24 mouse cellular contexts compared by ENCODE assay signal in genomic region chr15:37124951-37125350, GRCm38 (mm10).
DNase-seq lines count a peak whose midpoint lies in the region; ATAC-seq and TF ChIP-seq lines count a peak whose summit lies in the region.
"Had no signal": no experiment of that assay in that cellular context is flagged by ENCODE, and none has a peak within 500 bp of the region (broad histone marks: within the 10 kb centered on the region; RNA-seq: fewer than 3 reads in every experiment).

No protein-coding gene starts in this region.

- H3K9ac ChIP-seq in midbrain, embryonic 11.5 days (ENCODE audit: low read length): no peak overlapping the region
- no peak overlapping the region for H3K9ac ChIP-seq in midbrain, embryonic 13.5 days (replicated peaks)
- H3K9ac ChIP-seq: embryonic facial prominence, embryonic 13.5 days; forebrain, embryonic 12.5 days; forebrain, embryonic 15.5 days; heart, embryonic 13.5 days; hindbrain, embryonic 14.5 days had no signal

- no peak overlapping the region for H3K4me3 ChIP-seq in layer of hippocampus, adult 2 months
- H3K4me3 ChIP-seq in midbrain, embryonic 11.5 days (ENCODE audit: low read depth, low read length): no peak overlapping the region
- H3K4me3 ChIP-seq in midbrain, embryonic 13.5 days (replicated peaks): no peak overlapping the region
- H3K4me3 ChIP-seq: embryonic facial prominence, embryonic 10.5 days; embryonic facial prominence, embryonic 13.5 days; erythroblast, embryonic 14.5 days; forebrain, embryonic 12.5 days; forebrain, embryonic 15.5 days; gastrocnemius, adult 2 months; heart, adult 2 months; heart, embryonic 10.5 days; heart, embryonic 13.5 days had no signal

- no peaks in the 10 kb centered on the region for H3K4me1 ChIP-seq in midbrain, embryonic 11.5 days (ENCODE audit: control insufficient read depth, insufficient read depth, low read length)
- no peaks in the 10 kb centered on the region for H3K4me1 ChIP-seq in midbrain, embryonic 13.5 days (replicated peaks)
- H3K4me1 ChIP-seq: embryonic facial prominence, embryonic 10.5 days; forebrain, embryonic 12.5 days; forebrain, embryonic 15.5 days; heart, embryonic 10.5 days; heart, embryonic 13.5 days had no signal

- TF ChIP-seq CTCF in layer of hippocampus, adult 2 months (conservative IDR thresholded peaks at IDR 0.05): no peak

- H3K4me2 ChIP-seq in midbrain, embryonic 11.5 days: no peak overlapping the region
- H3K4me2 ChIP-seq in midbrain, embryonic 13.5 days (replicated peaks): no peak overlapping the region
- H3K4me2 ChIP-seq: embryonic facial prominence, embryonic 13.5 days; forebrain, embryonic 12.5 days; forebrain, embryonic 15.5 days; heart, embryonic 13.5 days; hindbrain, embryonic 14.5 days had no signal

- no peak for ATAC-seq in midbrain, embryonic 11.5 days (ENCODE audit: low FRiP score)
- ATAC-seq in midbrain, embryonic 13.5 days: no peak
- ATAC-seq: CD4-positive, CD25-positive, alpha-beta regulatory T cell, adult 4 months; forebrain, embryonic 15.5 days; hindbrain, postnatal 0 days had no signal

- DNase-seq in layer of hippocampus, adult 2 months (ENCODE audit: low spot score in 2 of 2): peak; percentile 47 to 49
- DNase-seq in layer of hippocampus, postnatal 25 days (ENCODE audit: extremely low spot score in 1 of 2, low spot score in 1 of 2): no peak
- peak; percentile 6 for DNase-seq in midbrain, embryonic 11.5 days (ENCODE audit: low spot score, missing footprints)
- DNase-seq in brain, adult 2 months (ENCODE audit: low read depth, low spot score): peak; percentile 78
- DNase-seq in telencephalon, adult 2 months (ENCODE audit: low read depth, low spot score): peak; percentile 55
- DNase-seq: adrenal gland, adult 2 months; cerebellum, adult 11-12 months; cerebellum, adult 8-10 months; embryo, embryonic 11 days; heart, adult 2 months; heart, postnatal 14 days; heart, postnatal 4 days had no signal

- WGBS in midbrain, embryonic 11.5 days: 83% methylated on average over 2 of the region's 2 CpGs
- 91% methylated on average over 2 of the region's 2 CpGs for WGBS in midbrain, embryonic 13.5 days

- no peaks in the 10 kb centered on the region for H3K36me3 ChIP-seq in midbrain, embryonic 11.5 days (ENCODE audit: control insufficient read depth, insufficient read depth, low read length)
- H3K36me3 ChIP-seq in midbrain, embryonic 13.5 days: no peaks in the 10 kb centered on the region
- H3K36me3 ChIP-seq: embryonic facial prominence, embryonic 10.5 days; embryonic facial prominence, embryonic 13.5 days; forebrain, embryonic 12.5 days; forebrain, embryonic 15.5 days; heart, embryonic 10.5 days; heart, embryonic 13.5 days had no signal

- no peaks in the 10 kb centered on the region for H3K9me3 ChIP-seq in midbrain, embryonic 11.5 days (ENCODE audit: control insufficient read depth, low read length)
- no peaks in the 10 kb centered on the region for H3K9me3 ChIP-seq in midbrain, embryonic 13.5 days
- H3K9me3 ChIP-seq: embryonic facial prominence, embryonic 10.5 days; embryonic facial prominence, embryonic 13.5 days; forebrain, embryonic 12.5 days; forebrain, embryonic 15.5 days; heart, embryonic 10.5 days; heart, embryonic 13.5 days had no signal

- H3K27me3 ChIP-seq in midbrain, embryonic 11.5 days (ENCODE audit: control insufficient read depth, insufficient read depth, low read length): no peaks in the 10 kb centered on the region
- no peaks in the 10 kb centered on the region for H3K27me3 ChIP-seq in midbrain, embryonic 13.5 days
- H3K27me3 ChIP-seq: embryonic facial prominence, embryonic 13.5 days; forebrain, embryonic 12.5 days; forebrain, embryonic 15.5 days; heart, embryonic 13.5 days had no signal

- no peak overlapping the region for H3K27ac ChIP-seq in layer of hippocampus, adult 2 months
- H3K27ac ChIP-seq in midbrain, embryonic 11.5 days (ENCODE audit: low read depth, low read length): no peak overlapping the region
- no peak overlapping the region for H3K27ac ChIP-seq in midbrain, embryonic 13.5 days
- H3K27ac ChIP-seq: embryonic facial prominence, embryonic 10.5 days; embryonic facial prominence, embryonic 13.5 days; forebrain, embryonic 12.5 days; forebrain, embryonic 15.5 days; gastrocnemius, adult 2 months; heart, adult 2 months; heart, embryonic 10.5 days; heart, embryonic 13.5 days; hindbrain, embryonic 14.5 days; hindbrain, postnatal 0 days had no signal

Comparison
In these comparisons a context has a peak if more than half of its experiments do, and no peak if none do; other contexts are left out.
1. DNase-seq: peak in layer of hippocampus, adult 2 months (2 of 2), midbrain, embryonic 11.5 days (single experiment), brain, adult 2 months (single experiment) and telencephalon, adult 2 months (single experiment); none in layer of hippocampus, postnatal 25 days (0 of 2).